Mouse (Mus musculus): ENCODE data around the gene Tsen54. TPM values are rescaled to one million over a fixed set of nuclear protein-coding genes. Genes with fewer than 3 reads are reported as not detected.

Gene Tsen54
- polyA plus RNA-seq, 1 experiment from 2014 or later, result 41.7 TPM

- H3K4me3 ChIP-seq, result peak overlapping the region; percentile 95
- H3K27ac ChIP-seq, result peak overlapping the region; percentile 86
- H3K9me3 ChIP-seq, result no peaks in the 10 kb centered on the region
- 43% methylated on average over 10 of the region's 10 CpGs for WGBS
- DNase-seq (ENCODE audit: low spot score), result no peak
- no peaks in the 10 kb centered on the region for H3K27me3 ChIP-seq (ENCODE audit: insufficient read depth, poor library complexity, severe bottlenecking)
- peaks cover 79% of the 10 kb centered on the region for H3K36me3 ChIP-seq
- H3K4me1 ChIP-seq, result peaks cover 66% of the 10 kb centered on the region
These were observed 5.7 kb upstream of the Tsen54 start for GRCm38 (mm10) chr11:115808696-115809310.

GRCm38 (mm10) chr11:115809311-115809781 lies 5.2 kb upstream of the Tsen54 start:
- peak overlapping the region; percentile 95 for H3K4me3 ChIP-seq
- H3K27me3 ChIP-seq (ENCODE audit: insufficient read depth, poor library complexity, severe bottlenecking), result no peaks in the 10 kb centered on the region
- peaks cover 69% of the 10 kb centered on the region for H3K4me1 ChIP-seq
- no peak for DNase-seq (ENCODE audit: low spot score)
- H3K27ac ChIP-seq, result peak overlapping the region; percentile 86
- peaks cover 74% of the 10 kb centered on the region for H3K36me3 ChIP-seq
- WGBS, result 63% methylated on average over 8 of the region's 8 CpGs
- no peaks in the 10 kb centered on the region for H3K9me3 ChIP-seq

GRCm38 (mm10) chr11:115810377-115810776 lies 4.1 kb upstream of the Tsen54 start:
- Histone ChIP-seq H3K4me3 (peak overlapping the region; percentile 95), H3K4me1 (peaks cover 77% of the 10 kb centered on the region), H3K27ac (peak overlapping the region; percentile 86), H3K27me3 (ENCODE audit: insufficient read depth, poor library complexity, severe bottlenecking) (no peaks in the 10 kb centered on the region), H3K36me3 (peaks cover 64% of the 10 kb centered on the region), H3K9me3 (no peaks in the 10 kb centered on the region)
- no peak for DNase-seq (ENCODE audit: low spot score)
- 69% methylated on average over 14 of the region's 14 CpGs for WGBS

- Histone ChIP-seq H3K27ac (peak overlapping the region; percentile 93), H3K27me3 (ENCODE audit: insufficient read depth, poor library complexity, severe bottlenecking) (no peaks in the 10 kb centered on the region), H3K4me3 (peak overlapping the region; percentile 95), H3K4me1 (peaks cover 82% of the 10 kb centered on the region), H3K36me3 (peaks cover 60% of the 10 kb centered on the region), H3K9me3 (no peaks in the 10 kb centered on the region)
- no peak for DNase-seq (ENCODE audit: low spot score)
- WGBS, result 75% methylated on average over 20 of the region's 20 CpGs
These were observed 3.0 kb upstream of the Tsen54 start for GRCm38 (mm10) chr11:115811381-115812093.

- H3K9me3 ChIP-seq, result no peaks in the 10 kb centered on the region
- 26% methylated on average over 7 of the region's 7 CpGs for WGBS
- H3K4me3 ChIP-seq, result peak overlapping the region; percentile 95
- H3K27me3 ChIP-seq (ENCODE audit: insufficient read depth, poor library complexity, severe bottlenecking), result no peaks in the 10 kb centered on the region
- H3K27ac ChIP-seq, result peak overlapping the region; percentile 93
- H3K36me3 ChIP-seq, result peaks cover 60% of the 10 kb centered on the region
- no peak for DNase-seq (ENCODE audit: low spot score)
- peaks cover 79% of the 10 kb centered on the region for H3K4me1 ChIP-seq
These were observed 2.4 kb upstream of the Tsen54 start for GRCm38 (mm10) chr11:115812095-115812494.

GRCm38 (mm10) chr11:115812533-115813420 lies 1.7 kb upstream of the Tsen54 start:
- no peak for DNase-seq (ENCODE audit: low spot score)
- peaks cover 72% of the 10 kb centered on the region for H3K4me1 ChIP-seq

GRCm38 (mm10) chr11:115813507-115814296 lies 822 bp upstream of the Tsen54 start, which contains the start of gene Caskin2:
TSS of gene Caskin2 (minus strand) at chr11:115813639.
- DNase-seq (ENCODE audit: low spot score), result peak; percentile 99
- peak within 1 kb of the TSS; percentile 95 for H3K4me3 ChIP-seq
- no peaks in the 10 kb centered on the region for H3K9me3 ChIP-seq
- H3K4me1 ChIP-seq, result peaks cover 63% of the 10 kb centered on the region
- H3K36me3 ChIP-seq, result peaks cover 59% of the 10 kb centered on the region
- under 1% methylated on average over 40 of the region's 44 CpGs for WGBS
- no peaks in the 10 kb centered on the region for H3K27me3 ChIP-seq (ENCODE audit: insufficient read depth, poor library complexity, severe bottlenecking)
- H3K27ac ChIP-seq, result peak within 1 kb of the TSS; percentile 93

More at GRCm38 (mm10) chr11:115812533-115813420, 1.7 kb upstream of the Tsen54 start:
- no peaks in the 10 kb centered on the region for H3K9me3 ChIP-seq
- peaks cover 59% of the 10 kb centered on the region for H3K36me3 ChIP-seq
- H3K27me3 ChIP-seq (ENCODE audit: insufficient read depth, poor library complexity, severe bottlenecking), result no peaks in the 10 kb centered on the region
- peak overlapping the region; percentile 93 for H3K27ac ChIP-seq
- 3% methylated on average over 28 of the region's 28 CpGs for WGBS
- peak overlapping the region; percentile 95 for H3K4me3 ChIP-seq

- no peak overlapping the region for H3K27ac ChIP-seq
- DNase-seq (ENCODE audit: low spot score), result no peak
- peaks cover 31% of the 10 kb centered on the region for H3K4me1 ChIP-seq
- no peaks in the 10 kb centered on the region for H3K27me3 ChIP-seq (ENCODE audit: insufficient read depth, poor library complexity, severe bottlenecking)
- no peaks in the 10 kb centered on the region for H3K9me3 ChIP-seq
- 86% methylated on average over 5 of the region's 5 CpGs for WGBS
- peaks cover 56% of the 10 kb centered on the region for H3K36me3 ChIP-seq
- H3K4me3 ChIP-seq, result no peak overlapping the region
These were observed 2.8 kb downstream of the Tsen54 start for GRCm38 (mm10) chr11:115817331-115817730.

- peaks cover 36% of the 10 kb centered on the region for H3K4me1 ChIP-seq
- H3K27me3 ChIP-seq (ENCODE audit: insufficient read depth, poor library complexity, severe bottlenecking), result peaks cover 3% of the 10 kb centered on the region; the same call in 1 of the 2 replicates
- no peak overlapping the region for H3K4me3 ChIP-seq
- no peak overlapping the region for H3K27ac ChIP-seq
- no peaks in the 10 kb centered on the region for H3K9me3 ChIP-seq
- peaks cover 62% of the 10 kb centered on the region for H3K36me3 ChIP-seq
- WGBS, result 84% methylated on average over 16 of the region's 16 CpGs
- DNase-seq (ENCODE audit: low spot score), result no peak
These were observed 5.5 kb downstream of the Tsen54 start for GRCm38 (mm10) chr11:115819915-115820623.

GRCm38 (mm10) chr11:115821001-115821400 lies 6.5 kb downstream of the Tsen54 start:
- H3K4me3 ChIP-seq, result no peak overlapping the region
- H3K4me1 ChIP-seq, result peaks cover 29% of the 10 kb centered on the region
- H3K27me3 ChIP-seq (ENCODE audit: insufficient read depth, poor library complexity, severe bottlenecking), result peaks cover 3% of the 10 kb centered on the region; the same call in 1 of the 2 replicates
- DNase-seq (ENCODE audit: low spot score), result no peak
- no peaks in the 10 kb centered on the region for H3K9me3 ChIP-seq
- WGBS, result 55% methylated on average over 4 of the region's 4 CpGs
- H3K27ac ChIP-seq, result no peak overlapping the region
- H3K36me3 ChIP-seq, result peaks cover 61% of the 10 kb centered on the region

GRCm38 (mm10) chr11:115823774-115824740 lies 9.5 kb downstream of the Tsen54 start, which contains the start of gene Llgl2:
TSS of gene Llgl2 (plus strand) at chr11:115824049.
- Histone ChIP-seq H3K4me3 (peak within 1 kb of the TSS; percentile 87), H3K9me3 (no peaks in the 10 kb centered on the region), H3K27ac (peak within 1 kb of the TSS; percentile 90), H3K4me1 (peaks cover 56% of the 10 kb centered on the region), H3K36me3 (peaks cover 34% of the 10 kb centered on the region), H3K27me3 (ENCODE audit: insufficient read depth, poor library complexity, severe bottlenecking) (peaks cover 3% of the 10 kb centered on the region; the same call in 1 of the 2 replicates)
- WGBS, result under 1% methylated on average over 87 of the region's 87 CpGs
- DNase-seq (ENCODE audit: low spot score), result peak; percentile 96

Data from heart, embryonic 10.5 days (tissue).